Comparison of ENCODE assay signal across 8 mouse cellular contexts in genomic region chr11:96982355-96982754, GRCm38 (mm10). TPM values are rescaled to one million over a fixed set of nuclear protein-coding genes. Genes with fewer than 3 reads are reported as not detected.
DNase-seq lines count a peak whose midpoint lies in the region; ATAC-seq lines count a peak whose summit lies in the region.

No protein-coding gene starts in this region.

- no peak overlapping the region for H3K9ac ChIP-seq in heart, embryonic 12.5 days
- no peak overlapping the region for H3K9ac ChIP-seq in limb, embryonic 12.5 days (replicated peaks)

- H3K27ac ChIP-seq in heart, embryonic 12.5 days (ENCODE audit: poor library complexity, severe bottlenecking): no peak overlapping the region
- no peak overlapping the region for H3K27ac ChIP-seq in limb, embryonic 12.5 days

- intact Hi-C loops in gastrocnemius, postnatal 36 days (cut with DNase I): loop anchor here (5.0 kb wide), 1 partner anchor 100 kb away; no protein-coding TSS in a partner anchor

- H3K4me3 ChIP-seq in heart, embryonic 12.5 days: no peak overlapping the region
- 0 out of 2 replicates have a peak overlapping the region, but pooled peaks have one; percentile 1 for H3K4me3 ChIP-seq in limb, embryonic 12.5 days (replicated peaks)

- no peaks in the 10 kb centered on the region for H3K9me3 ChIP-seq in heart, embryonic 12.5 days (replicated peaks)
- H3K9me3 ChIP-seq in limb, embryonic 12.5 days: no peaks in the 10 kb centered on the region

- H3K4me2 ChIP-seq in heart, embryonic 12.5 days: no peak overlapping the region
- H3K4me2 ChIP-seq in limb, embryonic 12.5 days: peak overlapping the region; percentile 34

- H3K4me1 ChIP-seq in heart, embryonic 12.5 days (replicated peaks): peaks cover 7% of the 10 kb centered on the region
- peaks cover 41% of the 10 kb centered on the region for H3K4me1 ChIP-seq in limb, embryonic 12.5 days (replicated peaks)

- DNase-seq in heart, adult 11 months: peak; percentile 96
- peak; percentile 84 to 88 for DNase-seq in cerebellum, postnatal 36 days
- peak; percentile 67 to 76 for DNase-seq in gastrocnemius, postnatal 36 days
- DNase-seq in kidney, adult 9 months: peak; percentile 87
- peak; percentile 30 to 63 for DNase-seq in monocyte, adult 2 months (ENCODE audit: low read depth in 1 of 2, low spot score in 2 of 2)
- peak; percentile 80 to 85 for DNase-seq in spleen, postnatal 36 days (ENCODE audit: low spot score in 2 of 2)

- H3K36me3 ChIP-seq in heart, embryonic 12.5 days: no peaks in the 10 kb centered on the region
- H3K36me3 ChIP-seq in limb, embryonic 12.5 days: no peaks in the 10 kb centered on the region

- WGBS in heart, embryonic 12.5 days: 2% methylated on average over 7 of the region's 7 CpGs
- under 1% methylated on average over 7 of the region's 7 CpGs for WGBS in limb, embryonic 12.5 days

- no peak for ATAC-seq in heart, embryonic 12.5 days (ENCODE audit: insufficient number of reproducible peaks, low FRiP score)
- ATAC-seq in limb, embryonic 12.5 days (ENCODE audit: insufficient number of reproducible peaks, insufficient read depth, low FRiP score, low TSS enrichment, low read depth): no peak

- peaks cover 59% of the 10 kb centered on the region for H3K27me3 ChIP-seq in heart, embryonic 12.5 days (replicated peaks)
- H3K27me3 ChIP-seq in limb, embryonic 12.5 days: peaks cover 9% of the 10 kb centered on the region

RNA-seq across cellular contexts. Expression of gene Sp2, which starts 0.4 kb away (rescaled TPM):
- 18.0 and 19.9 TPM in 2 replicates for polyA plus RNA-seq in heart, embryonic 12.5 days (2016; fragmentation: Nextera tagmentation; extraction: Ambion mirVana)
- 10 to 100 TPM in 1 of 2 experiments, 1 to 10 TPM in 1; 8.6 to 12.5 TPM for total RNA-seq in gastrocnemius, postnatal 36 days (2021)
- polyA plus RNA-seq in limb, embryonic 12.5 days (2016; fragmentation: Nextera tagmentation; extraction: Ambion mirVana): 13.7 and 17.8 TPM in 2 replicates

RNA-seq across cellular contexts. Expression of gene Sp6, which starts 30.8 kb away (rescaled TPM):
- polyA plus RNA-seq in heart, embryonic 12.5 days (2016; fragmentation: Nextera tagmentation; extraction: Ambion mirVana): 0.22 and 0.45 TPM in 2 replicates
- total RNA-seq in gastrocnemius, postnatal 36 days (2021): not detected
- 6.5 and 7.7 TPM in 2 replicates for polyA plus RNA-seq in limb, embryonic 12.5 days (2016; fragmentation: Nextera tagmentation; extraction: Ambion mirVana)

RNA-seq across cellular contexts. Expression of gene Pnpo, which starts 38.6 kb away (rescaled TPM):
- 37.7 and 40.5 TPM in 2 replicates for polyA plus RNA-seq in heart, embryonic 12.5 days (2016; fragmentation: Nextera tagmentation; extraction: Ambion mirVana)
- total RNA-seq in gastrocnemius, postnatal 36 days (2021): 1 to 10 TPM; 6.6 to 7.5 TPM
- 18.4 and 19.7 TPM in 2 replicates for polyA plus RNA-seq in limb, embryonic 12.5 days (2016; fragmentation: Nextera tagmentation; extraction: Ambion mirVana)

RNA-seq across cellular contexts. Expression of gene Scrn2, which starts 47.4 kb away (rescaled TPM):
- polyA plus RNA-seq in heart, embryonic 12.5 days (2016; fragmentation: Nextera tagmentation; extraction: Ambion mirVana): 17.0 and 18.3 TPM in 2 replicates
- 1 to 10 TPM; 9.6 to 9.8 TPM for total RNA-seq in gastrocnemius, postnatal 36 days (2021)
- polyA plus RNA-seq in limb, embryonic 12.5 days (2016; fragmentation: Nextera tagmentation; extraction: Ambion mirVana): 32.4 and 35.1 TPM in 2 replicates

RNA-seq across cellular contexts. Expression of gene Prr15l, which starts 54.5 kb away (rescaled TPM):
- 0.46 and 0.51 TPM in 2 replicates for polyA plus RNA-seq in heart, embryonic 12.5 days (2016; fragmentation: Nextera tagmentation; extraction: Ambion mirVana)
- not detected for total RNA-seq in gastrocnemius, postnatal 36 days (2021)
- polyA plus RNA-seq in limb, embryonic 12.5 days (2016; fragmentation: Nextera tagmentation; extraction: Ambion mirVana): 0.84 and 1.1 TPM in 2 replicates
